Mouse (Mus musculus): ENCODE measurements around the gene Taok2.

Gene Taok2

DNA sequence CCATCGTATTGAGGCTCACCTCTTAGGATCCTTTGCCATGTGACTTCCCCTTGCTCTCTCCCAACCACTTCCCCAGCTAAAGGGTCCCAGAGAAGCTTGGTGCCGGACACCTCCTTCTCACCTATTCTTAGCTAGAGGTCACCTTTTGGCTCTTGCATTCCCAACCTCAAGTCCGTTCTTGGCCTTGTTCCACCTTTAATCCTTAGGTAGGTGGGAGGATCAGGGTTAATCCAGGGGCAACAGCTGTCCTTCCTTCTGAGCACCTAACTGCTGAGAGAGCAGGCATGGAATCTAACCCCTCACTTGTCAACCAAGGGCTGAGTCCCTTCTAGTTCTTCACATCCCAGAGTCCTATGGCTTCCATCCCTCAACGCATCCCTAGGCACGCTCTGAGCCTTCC is 58.6 kb downstream of the Taok2 start:
- DNase-seq (ENCODE audit: low spot score): no peak

DNA sequence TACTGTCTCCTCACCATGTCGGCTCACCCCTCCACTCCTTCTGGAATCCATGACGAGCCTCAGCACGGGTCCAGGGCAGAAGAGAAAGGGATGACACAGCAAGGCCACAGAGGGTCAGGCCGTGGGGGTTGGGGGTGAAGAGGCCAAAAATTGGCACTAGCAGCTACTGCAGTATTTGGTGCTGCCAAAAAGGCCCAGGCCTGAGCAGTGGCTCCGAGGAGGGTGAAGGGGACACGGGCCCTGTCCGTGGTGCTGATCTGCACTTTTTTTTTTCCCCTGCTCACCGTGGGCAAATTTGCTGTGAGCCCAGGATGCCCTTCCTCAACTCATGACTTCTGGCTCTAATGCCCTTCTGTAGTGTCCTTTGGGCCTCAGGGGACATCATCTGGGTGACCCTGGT is 59.1 kb downstream of the Taok2 start:
- DNase-seq (ENCODE audit: low spot score): no peak

DNA sequence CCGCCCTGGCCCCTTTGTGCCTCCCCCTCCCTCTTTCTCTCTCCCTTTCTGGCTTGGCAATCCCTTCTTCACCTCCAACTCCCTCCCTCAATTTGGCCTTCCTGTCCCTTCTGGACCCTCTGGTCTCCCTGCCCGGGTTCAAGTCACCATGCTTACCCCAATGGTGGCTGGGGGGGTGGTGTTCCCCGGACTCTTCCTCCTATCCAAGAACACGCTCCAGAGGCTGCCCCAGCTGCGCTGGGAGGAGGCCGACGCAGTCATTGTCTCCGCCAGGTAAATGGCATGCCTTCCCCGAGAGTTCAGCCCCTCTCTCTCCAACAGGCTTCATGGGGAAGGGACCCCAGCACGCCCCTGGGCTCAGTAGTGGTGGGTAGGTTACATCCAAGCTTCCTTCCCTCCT is 60.6 kb downstream of the Taok2 start:
- DNase-seq (ENCODE audit: low spot score): no peak

DNA sequence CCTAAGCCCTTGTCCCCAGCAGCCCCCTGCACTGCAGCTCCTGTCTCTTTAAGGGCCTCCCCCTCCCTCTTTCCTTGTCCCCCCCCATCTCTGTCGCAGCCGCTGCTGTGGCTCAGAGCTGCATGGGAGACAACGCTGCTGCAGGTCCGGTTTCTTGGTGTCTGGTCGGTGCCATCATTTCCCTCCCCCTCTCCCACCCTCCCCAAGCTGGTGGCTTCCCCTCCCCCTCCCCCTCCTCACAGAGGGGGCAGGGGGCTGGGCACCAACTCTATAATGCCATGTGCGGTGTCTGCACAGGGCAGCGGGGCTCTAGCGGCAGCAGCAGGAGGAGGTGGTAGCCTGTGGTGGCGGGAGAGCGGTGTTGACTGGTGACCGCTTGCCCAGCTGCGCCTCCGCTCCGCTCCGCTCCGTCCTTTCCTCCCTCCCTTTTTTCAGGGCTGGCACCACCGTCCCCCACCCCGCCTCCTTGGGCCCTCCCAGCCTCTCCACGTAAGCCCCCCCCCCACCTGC is 61.2 kb downstream of the Taok2 start:
- no peak for DNase-seq (ENCODE audit: low spot score)

DNA sequence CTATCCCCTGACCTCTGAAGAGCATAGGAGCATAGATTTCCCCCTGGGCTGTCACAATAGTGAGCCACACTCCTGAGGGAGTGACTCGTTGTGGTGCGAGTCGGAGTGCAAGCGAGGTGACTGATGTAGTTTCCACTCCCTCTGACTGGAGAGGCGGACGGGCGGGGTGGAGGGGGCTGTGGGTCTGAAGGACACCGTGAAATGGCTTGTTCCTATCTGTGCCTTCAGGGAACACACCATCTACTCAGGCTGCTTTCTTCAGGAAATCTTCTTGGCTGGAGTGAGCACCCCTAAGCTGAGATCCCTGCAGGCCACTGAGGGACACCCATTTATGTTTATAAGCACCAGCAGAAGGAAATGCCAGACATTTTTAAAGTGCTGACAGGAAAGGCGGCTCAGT is 61.8 kb downstream of the Taok2 start:
- DNase-seq (ENCODE audit: low spot score): no peak

DNA sequence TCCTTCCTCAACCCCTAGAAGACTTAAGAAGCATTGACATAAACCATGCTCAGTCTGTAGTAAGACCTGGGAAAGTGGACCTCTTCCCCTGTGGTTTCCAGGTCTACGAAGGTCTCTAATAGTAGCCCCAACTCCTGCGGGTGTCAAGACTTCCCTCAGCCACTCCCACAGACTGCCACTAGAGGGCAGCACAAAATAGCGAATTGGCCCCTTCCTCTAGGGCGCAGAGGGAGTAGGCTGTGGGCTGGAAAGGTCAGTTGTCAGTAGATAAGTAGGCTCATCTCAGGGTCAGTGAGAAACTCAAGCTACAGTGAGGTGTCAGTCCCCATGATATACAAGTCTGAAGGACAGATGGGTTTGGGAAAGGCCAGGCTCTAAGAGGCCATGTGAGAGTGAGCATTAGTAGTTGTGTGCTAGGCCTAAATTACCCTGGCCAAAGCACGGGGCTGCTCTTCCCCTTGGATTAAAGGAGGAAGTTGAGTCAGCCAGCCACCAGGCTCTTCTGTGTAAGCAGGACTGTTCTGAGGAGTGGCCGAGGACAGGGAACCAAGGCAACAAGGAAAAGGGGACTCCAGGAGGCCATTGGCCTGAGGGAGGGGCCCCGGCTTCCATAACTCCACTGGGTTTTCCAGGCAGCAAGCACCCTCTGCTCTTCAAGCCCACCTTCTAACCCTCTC is 62.5 kb downstream of the Taok2 start:
- DNase-seq (ENCODE audit: low spot score): peak; percentile 72

DNA sequence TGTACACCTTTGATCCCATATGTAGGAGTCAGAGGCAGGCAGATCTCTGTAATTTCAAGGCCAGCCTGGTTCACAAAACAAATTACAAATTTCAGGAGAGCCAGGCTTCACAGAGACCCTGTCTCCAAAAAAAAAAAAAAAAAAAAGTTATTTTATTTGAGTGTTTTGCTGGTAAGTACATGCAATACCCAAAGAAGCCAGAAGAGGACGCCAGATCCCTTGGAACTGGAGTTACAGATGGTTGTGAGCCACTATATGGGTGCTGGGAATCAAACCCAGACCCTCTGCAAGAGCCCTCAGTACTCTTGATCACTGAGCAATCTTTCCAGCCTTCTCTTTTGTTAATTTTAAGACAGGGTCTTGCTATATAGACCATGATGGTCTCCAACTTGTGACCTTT is 65.7 kb downstream of the Taok2 start:
- DNase-seq (ENCODE audit: low spot score): no peak

DNA sequence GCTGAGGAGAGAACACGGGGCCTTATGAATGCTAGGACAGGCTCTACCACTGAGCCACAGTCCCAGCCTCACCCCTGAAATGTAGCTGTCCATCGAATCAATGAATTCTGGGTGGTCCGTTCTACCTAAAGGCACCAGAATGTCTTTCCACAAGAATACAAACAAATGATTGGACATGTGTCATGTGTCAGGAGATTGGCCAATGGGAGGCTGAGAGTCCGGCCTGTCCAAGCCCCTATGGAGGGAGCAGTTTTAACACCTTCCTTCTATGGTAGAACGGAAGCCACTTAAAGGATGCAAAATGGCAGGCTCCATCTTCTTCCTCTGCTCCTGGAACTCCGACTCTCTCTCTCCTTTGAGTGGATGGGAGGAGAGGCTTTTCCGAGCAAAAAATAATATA is 66.9 kb downstream of the Taok2 start:
- no peak for DNase-seq (ENCODE audit: low spot score)

DNA sequence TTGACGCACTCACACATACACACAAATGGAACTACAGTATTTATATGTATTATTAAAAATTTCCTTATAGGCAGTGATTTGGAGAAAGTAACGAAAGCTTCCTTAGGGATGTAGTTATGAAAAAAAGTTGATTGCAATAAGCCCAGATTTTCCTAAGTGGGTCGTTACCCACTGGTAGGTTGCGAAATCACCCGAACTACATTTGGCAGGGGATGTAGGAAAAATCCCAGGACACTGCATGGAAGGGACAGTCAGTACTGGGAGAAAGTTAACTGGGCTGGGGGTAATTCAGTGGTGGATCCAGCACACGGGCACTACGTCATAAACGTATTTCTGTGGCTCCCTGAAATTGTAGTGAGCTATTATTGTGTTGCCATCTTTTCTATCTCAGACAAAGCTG is 68.0 kb downstream of the Taok2 start:
- DNase-seq (ENCODE audit: low spot score): no peak

DNA sequence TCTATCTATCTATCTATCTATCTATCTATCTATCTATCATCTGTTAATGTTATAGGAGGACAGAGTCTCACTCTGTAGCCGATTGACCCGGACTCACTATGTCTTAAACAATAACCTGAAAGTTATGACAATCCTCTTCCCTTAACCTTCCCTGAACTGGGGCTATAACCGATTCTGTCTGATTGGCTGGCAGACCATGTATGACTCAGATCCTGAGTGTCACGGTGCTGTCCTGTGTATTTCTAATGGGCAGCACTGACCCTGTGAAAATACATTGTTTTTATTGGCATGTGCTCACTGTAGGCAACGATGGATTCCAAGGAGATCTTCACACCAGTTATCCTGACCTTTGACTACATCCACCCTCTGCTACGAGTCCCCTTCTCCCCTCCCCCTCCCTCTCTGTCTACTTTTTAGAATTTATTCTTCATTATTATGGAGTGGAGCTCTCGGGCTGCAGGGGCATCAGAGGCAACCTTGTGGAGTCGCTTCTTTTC is 68.7 kb downstream of the Taok2 start:
- DNase-seq (ENCODE audit: low spot score): no peak

Measured in yolk sac, embryonic 10.5 days (tissue).